Mouse (Mus musculus) intestine, embryonic 16.5 days (tissue): ENCODE results near the gene Sik2. TPM values are rescaled to one million over a fixed set of nuclear protein-coding genes. Genes with fewer than 3 reads are reported as not detected.
A peak's percentile ranks its signal among the peaks of the same experiment; 100 is the strongest.

Experiments
- ATAC-seq: fragments of 200-750 bp; cut with Nextera tagmentation; 2 replicates; pipeline ENCODE4 v1.8.0; 2017; ENCODE audit warnings: moderate TSS enrichment, moderate library complexity
- H3K27ac ChIP-seq: fragments of 300-500 bp; sonication (generic); 2 replicates; pipeline ENCODE4 v1.5.1; 2014; ENCODE audit warnings: mild to moderate bottlenecking, low read length
- H3K27me3 ChIP-seq: fragments of 300-500 bp; sonication (generic); replicated peaks from 2 replicates; pipeline ENCODE4 v1.6.1; 2014; ENCODE audit warnings: low read length, control low read depth, mixed read lengths; ENCODE audit not compliant: control insufficient read depth, insufficient read depth
- H3K36me3 ChIP-seq: fragments of 300-500 bp; sonication (generic); 2 replicates; pipeline ENCODE4 v1.6.1; 2014; ENCODE audit warnings: low read length, control low read depth; ENCODE audit not compliant: control insufficient read depth, insufficient read depth
- H3K4me1 ChIP-seq: fragments of 300-500 bp; sonication (generic); 2 replicates; pipeline ENCODE4 v1.6.1; 2014; ENCODE audit warnings: low read length, control low read depth, mixed read lengths; ENCODE audit not compliant: control insufficient read depth, insufficient read depth
- H3K4me2 ChIP-seq: fragments of 300-500 bp; sonication (generic); 2 replicates; pipeline ENCODE4 v1.6.1; 2014; ENCODE audit warnings: low read depth, low read length, control low read depth
- H3K4me3 ChIP-seq: fragments of 300-500 bp; sonication (generic); 2 replicates; pipeline ENCODE4 v1.5.1; 2014; ENCODE audit warnings: mild to moderate bottlenecking, low read length
- H3K9ac ChIP-seq: fragments of 300-500 bp; sonication (generic); 2 replicates; pipeline ENCODE4 v1.6.1; 2014; ENCODE audit warnings: low read depth, low read length
- H3K9me3 ChIP-seq: fragments of 300-500 bp; sonication (generic); 2 replicates; pipeline ENCODE4 v1.6.1; 2016; ENCODE audit warnings: low read length, control low read depth; ENCODE audit not compliant: control insufficient read depth
- WGBS: fragments of 180-500 bp; shearing (Covaris S2); extraction: QIAGEN DNeasy Blood & Tissue Kit; methylation state at CpG from one replicate; pipeline ENCODE4 v1.1.7; 2014; 5-methylcytosine and 5-hydroxymethylcytosine counted together
- polyA plus RNA-seq: library from polyadenylated mRNA; unstranded; fragments of >200 nt; fragmentation: Nextera tagmentation; extraction: Ambion mirVana; gene quantifications from 2 replicates; pipeline ENCODE4 v1.2.1, GENCODE M21; 2015

Gene Sik2
- polyA plus RNA-seq, 1 experiment from 2014 or later = 12.7 TPM

DNA sequence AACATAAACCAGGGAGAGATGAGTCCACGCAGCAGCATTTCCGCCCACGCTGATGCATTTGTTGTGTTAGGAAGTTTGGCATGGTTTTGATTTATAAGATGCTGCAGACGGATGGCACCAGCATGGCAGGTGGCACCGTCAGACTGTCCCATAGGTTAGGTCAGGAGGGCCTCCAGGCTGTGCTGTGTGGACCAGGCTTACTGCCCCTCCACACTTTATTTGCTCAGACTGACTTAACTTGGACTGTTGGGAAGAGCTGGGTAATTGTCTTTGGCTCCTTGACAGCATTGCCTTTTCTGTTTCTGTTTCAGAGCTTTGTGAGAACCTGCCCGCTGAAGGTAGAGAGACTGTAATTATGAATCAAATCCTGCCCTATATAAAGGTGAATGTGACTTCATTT, 141.9 kb downstream of the Sik2 start:
- no peak overlapping the region for H3K9ac ChIP-seq
- no peak overlapping the region for H3K4me2 ChIP-seq
- 95% methylated on average over 6 of the region's 6 CpGs for WGBS
- H3K9me3 ChIP-seq = no peaks in the 10 kb centered on the region
- no peak overlapping the region for H3K27ac ChIP-seq
- no peak for ATAC-seq
- no peaks in the 10 kb centered on the region for H3K27me3 ChIP-seq
- H3K36me3 ChIP-seq = peaks cover 9% of the 10 kb centered on the region; the same call in 1 of the 2 replicates
- no peaks in the 10 kb centered on the region for H3K4me1 ChIP-seq
- H3K4me3 ChIP-seq = no peak overlapping the region

DNA sequence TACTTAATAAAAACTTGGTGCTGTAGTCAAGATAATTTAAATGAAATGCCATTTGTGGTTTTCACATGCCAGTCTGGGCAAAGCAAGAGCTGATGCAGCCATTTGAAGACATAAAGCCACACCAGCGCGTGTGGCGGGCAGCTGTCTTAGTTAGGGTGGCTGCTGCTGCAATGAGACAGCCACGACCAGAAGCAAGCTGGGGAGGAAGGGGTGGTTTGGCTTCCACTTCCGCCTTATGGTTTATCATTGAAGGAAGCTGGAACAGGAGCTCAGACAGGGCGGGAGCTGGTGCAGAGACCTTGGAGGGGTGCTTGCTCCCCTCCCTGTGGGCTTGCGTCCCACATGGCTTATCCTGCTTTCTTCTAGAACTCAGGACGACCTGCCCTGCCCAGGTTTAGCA, 143.1 kb downstream of the Sik2 start:
- H3K9ac ChIP-seq = no peak overlapping the region
- no peak overlapping the region for H3K4me2 ChIP-seq
- WGBS = 83% methylated on average over 8 of the region's 8 CpGs
- H3K27me3 ChIP-seq = no peaks in the 10 kb centered on the region
- no peaks in the 10 kb centered on the region for H3K4me1 ChIP-seq
- peaks cover 13% of the 10 kb centered on the region for H3K36me3 ChIP-seq
- H3K27ac ChIP-seq = no peak overlapping the region
- no peaks in the 10 kb centered on the region for H3K9me3 ChIP-seq
- ATAC-seq = no peak
- H3K4me3 ChIP-seq = no peak overlapping the region

DNA sequence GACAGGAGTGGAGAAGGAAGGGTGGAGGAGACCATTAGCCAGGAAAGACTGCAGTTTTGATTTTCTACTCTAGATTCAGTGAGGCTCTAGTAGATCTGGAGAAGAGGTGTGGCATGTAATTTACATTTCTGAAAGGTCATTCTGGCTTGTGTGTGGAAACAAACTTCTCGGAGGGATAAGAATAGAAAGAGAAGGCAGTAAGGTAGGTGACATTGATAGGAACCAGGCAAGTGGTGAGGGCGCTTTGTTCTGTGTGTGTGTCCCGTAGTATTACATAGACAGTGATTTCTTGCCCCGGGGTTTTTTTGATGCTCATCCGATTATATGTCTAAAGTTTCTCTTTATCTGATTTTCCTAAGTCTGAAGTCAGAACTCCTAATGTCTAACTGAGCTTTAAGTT, 144.0 kb downstream of the Sik2 start:
- H3K27me3 ChIP-seq = no peaks in the 10 kb centered on the region
- H3K9me3 ChIP-seq = no peaks in the 10 kb centered on the region
- H3K36me3 ChIP-seq = peaks cover 10% of the 10 kb centered on the region
- no peak overlapping the region for H3K4me3 ChIP-seq
- H3K4me1 ChIP-seq = no peaks in the 10 kb centered on the region
- no peak overlapping the region for H3K27ac ChIP-seq
- no peak overlapping the region for H3K9ac ChIP-seq
- WGBS = 73% methylated on average over 5 of the region's 5 CpGs
- no peak for ATAC-seq
- no peak overlapping the region for H3K4me2 ChIP-seq

DNA sequence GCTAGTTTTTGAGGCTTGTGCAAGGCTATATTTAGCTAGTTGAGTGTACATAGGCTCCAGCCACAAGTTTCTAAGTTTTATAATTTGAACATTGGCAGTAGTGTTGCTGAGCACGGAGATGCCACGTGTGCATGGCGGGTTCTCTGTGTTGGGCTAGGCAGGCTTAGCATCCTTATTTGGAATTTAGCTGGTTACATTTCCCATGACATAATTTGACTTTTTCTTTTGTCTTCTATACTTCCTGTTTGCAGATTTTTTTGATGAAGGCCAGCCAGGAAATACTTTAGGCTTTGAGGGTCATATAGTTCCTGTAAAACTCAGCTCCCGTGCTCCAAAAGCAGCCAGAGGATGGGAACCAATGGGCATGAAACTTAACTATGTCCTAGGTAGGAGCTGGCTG, 145.0 kb downstream of the Sik2 start:
- H3K27ac ChIP-seq = no peak overlapping the region
- no peak overlapping the region for H3K4me2 ChIP-seq
- no peaks in the 10 kb centered on the region for H3K4me1 ChIP-seq
- 84% methylated on average over 4 of the region's 4 CpGs for WGBS
- H3K36me3 ChIP-seq = peaks cover 13% of the 10 kb centered on the region
- no peaks in the 10 kb centered on the region for H3K9me3 ChIP-seq
- no peaks in the 10 kb centered on the region for H3K27me3 ChIP-seq
- ATAC-seq = no peak
- no peak overlapping the region for H3K4me3 ChIP-seq
- no peak overlapping the region for H3K9ac ChIP-seq

DNA sequence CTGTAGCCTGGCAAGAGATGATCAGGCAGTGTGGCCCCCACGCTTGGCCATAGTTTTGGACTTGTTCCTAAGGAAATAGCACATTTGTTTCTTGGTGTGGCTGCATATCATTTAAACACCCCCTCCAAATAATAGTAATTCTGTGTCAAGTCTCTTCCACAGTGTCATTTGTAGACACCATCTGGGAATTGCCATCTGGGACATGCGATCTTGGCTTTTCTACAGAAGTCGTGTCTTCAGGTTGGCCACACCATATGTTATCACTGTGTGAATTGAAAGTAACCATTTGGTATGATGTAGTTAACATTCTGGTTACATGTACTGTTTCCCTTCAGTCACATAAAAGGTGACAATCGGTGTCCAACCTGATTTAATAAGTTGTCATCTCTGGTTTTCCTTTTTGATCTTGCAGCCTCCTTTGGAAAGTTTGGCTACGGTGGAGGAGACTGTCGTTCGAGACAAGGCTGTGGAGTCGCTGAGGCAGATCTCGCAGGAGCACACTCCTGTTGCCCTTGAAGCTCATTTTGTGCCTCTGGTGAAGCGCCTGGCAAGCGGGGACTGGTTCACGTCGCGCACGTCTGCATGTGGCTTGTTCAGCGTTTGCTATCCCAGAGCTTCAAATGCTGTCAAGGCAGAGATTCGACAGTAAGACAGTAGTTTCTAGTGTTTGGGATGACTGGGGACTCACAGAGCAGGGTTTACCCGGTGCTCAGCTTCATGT, 147.6 kb downstream of the Sik2 start:
- peaks cover 7% of the 10 kb centered on the region for H3K4me1 ChIP-seq
- H3K36me3 ChIP-seq = peaks cover 13% of the 10 kb centered on the region
- WGBS = 91% methylated on average over 18 of the region's 18 CpGs
- H3K9me3 ChIP-seq = no peaks in the 10 kb centered on the region
- H3K27me3 ChIP-seq = no peaks in the 10 kb centered on the region
- H3K4me3 ChIP-seq = no peak overlapping the region
- H3K27ac ChIP-seq = no peak overlapping the region
- no peak for ATAC-seq
- no peak overlapping the region for H3K4me2 ChIP-seq
- no peak overlapping the region for H3K9ac ChIP-seq

DNA sequence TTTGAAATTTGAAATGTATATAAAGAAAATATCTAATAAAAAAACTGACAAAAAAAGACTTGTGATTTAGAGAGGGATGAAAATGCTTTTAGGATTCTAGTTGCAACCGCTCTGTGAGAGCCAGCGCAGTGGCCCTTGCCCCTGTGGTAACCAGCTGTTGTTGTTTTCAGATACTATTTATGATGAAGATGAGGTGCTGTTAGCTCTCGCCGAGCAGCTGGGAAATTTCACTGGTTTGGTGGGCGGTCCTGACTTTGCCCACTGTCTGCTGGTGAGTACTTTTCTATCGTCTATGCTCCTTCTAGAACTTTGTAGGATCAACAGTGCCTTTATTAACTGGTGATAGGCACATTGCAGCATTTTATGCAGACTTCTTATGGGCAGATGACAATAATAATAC, 150.2 kb downstream of the Sik2 start:
- Histone ChIP-seq H3K4me3 (no peak overlapping the region), H3K36me3 (peaks cover 13% of the 10 kb centered on the region), H3K9me3 (no peaks in the 10 kb centered on the region), H3K4me1 (peaks cover 15% of the 10 kb centered on the region), H3K27ac (no peak overlapping the region), H3K9ac (no peak overlapping the region), H3K27me3 (no peaks in the 10 kb centered on the region), H3K4me2 (no peak overlapping the region)
- no peak for ATAC-seq
- WGBS = 74% methylated on average over 6 of the region's 6 CpGs

DNA sequence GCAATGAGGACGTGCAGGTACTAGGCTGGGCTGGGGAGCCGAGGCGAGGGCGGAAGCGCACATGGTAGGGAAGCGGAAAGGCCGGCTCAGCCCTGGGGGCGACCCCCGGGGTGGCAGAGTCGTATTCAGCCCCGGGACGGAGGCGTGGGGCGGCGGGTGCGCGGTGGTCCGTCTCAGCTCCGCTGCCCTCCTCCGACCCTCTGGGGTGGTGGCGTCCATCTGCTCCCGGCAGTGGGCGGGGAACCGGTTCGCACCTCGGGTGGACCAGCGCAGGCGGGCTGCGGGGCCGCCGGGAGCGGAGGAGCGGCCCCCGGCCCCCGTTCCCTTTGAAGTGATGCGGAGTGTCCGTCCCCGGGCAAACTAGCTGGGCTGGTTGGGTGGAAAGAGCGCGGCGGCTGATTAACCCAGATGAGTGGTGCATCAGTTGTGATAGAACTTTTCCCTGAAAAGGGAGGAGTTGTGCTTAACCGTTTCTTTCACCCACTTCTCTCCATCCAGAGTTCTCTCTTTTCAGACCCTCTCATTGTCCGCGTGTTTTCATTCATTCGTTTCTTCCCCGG, 151.7 kb downstream of the Sik2 start:
- peak overlapping the region; percentile 85 for H3K9ac ChIP-seq
- H3K27me3 ChIP-seq = no peaks in the 10 kb centered on the region
- H3K4me1 ChIP-seq = peaks cover 15% of the 10 kb centered on the region
- peak; percentile 62 for ATAC-seq
- H3K4me2 ChIP-seq = peak overlapping the region; percentile 77
- H3K27ac ChIP-seq = peak overlapping the region; percentile 66
- under 1% methylated on average over 45 of the region's 46 CpGs for WGBS
- H3K4me3 ChIP-seq = peak overlapping the region; percentile 88
- no peaks in the 10 kb centered on the region for H3K9me3 ChIP-seq
- peaks cover 6% of the 10 kb centered on the region for H3K36me3 ChIP-seq

DNA sequence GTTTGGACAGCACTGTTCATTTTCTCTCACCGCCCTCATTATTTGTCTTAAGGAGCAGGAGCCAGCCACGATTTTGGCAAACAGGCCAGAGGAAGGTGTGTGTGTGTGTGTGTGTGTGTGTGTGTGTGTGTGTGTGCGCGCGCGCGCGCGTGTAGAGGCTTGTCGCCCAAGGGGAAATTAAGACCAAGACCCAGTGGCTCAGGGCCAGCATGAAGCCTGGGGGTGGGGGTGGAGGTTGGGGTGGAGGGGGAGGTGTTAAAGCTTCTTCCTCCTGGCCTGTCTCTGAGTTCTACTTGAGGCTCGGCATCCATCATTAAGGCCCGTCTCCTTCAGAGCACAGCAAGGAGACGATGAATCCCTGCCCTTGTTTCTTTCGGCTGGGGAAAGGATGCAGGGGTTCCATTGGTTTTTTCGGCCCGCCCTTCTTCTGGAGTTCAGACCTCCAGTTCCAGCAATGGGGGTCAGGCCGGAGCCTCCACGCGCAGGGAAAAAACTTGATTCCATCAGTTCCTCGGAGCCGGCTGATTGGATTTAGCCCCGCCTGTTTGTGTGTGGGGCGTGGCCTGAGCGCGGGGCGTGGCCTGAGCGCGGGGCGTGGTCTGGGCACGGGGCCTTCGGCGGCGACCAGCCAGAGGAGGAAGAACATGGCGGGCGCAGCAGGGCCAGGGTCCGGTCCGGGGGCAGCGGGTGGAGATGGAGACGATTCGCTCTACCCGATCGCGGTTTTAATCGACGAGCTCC, 152.4 kb downstream of the Sik2 start:
- Histone ChIP-seq H3K4me1 (peaks cover 15% of the 10 kb centered on the region), H3K27me3 (no peaks in the 10 kb centered on the region), H3K4me2 (peak overlapping the region; percentile 82), H3K4me3 (peak overlapping the region; percentile 88), H3K27ac (peak overlapping the region; percentile 82), H3K36me3 (peaks cover 4% of the 10 kb centered on the region; the same call in 1 of the 2 replicates), H3K9me3 (no peaks in the 10 kb centered on the region), H3K9ac (peak overlapping the region; percentile 85)
- WGBS = under 1% methylated on average over 45 of the region's 45 CpGs
- ATAC-seq = peak; percentile 88

DNA sequence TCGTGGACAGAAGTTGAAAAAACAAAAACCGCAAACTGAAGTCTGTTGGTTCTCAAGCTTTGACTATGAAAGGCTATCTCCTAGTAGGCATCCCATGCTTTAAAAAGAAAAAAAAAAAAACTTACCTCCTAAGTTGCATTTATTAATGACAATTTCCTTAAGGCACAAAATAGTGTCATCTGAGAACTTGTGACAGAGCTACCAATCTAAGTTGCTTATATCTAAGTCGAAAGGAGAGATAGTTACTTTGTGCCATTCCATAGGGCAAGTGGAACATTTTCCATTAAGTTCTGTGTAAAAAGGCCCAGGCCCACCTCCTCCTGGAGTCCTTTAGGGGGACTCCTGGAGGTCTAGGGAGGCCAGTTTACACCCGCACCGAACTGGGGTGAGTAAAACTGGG, 153.1 kb downstream of the Sik2 start:
- no peak for ATAC-seq
- Histone ChIP-seq H3K4me2 (peak overlapping the region; percentile 82), H3K4me1 (peaks cover 19% of the 10 kb centered on the region), H3K36me3 (0 out of 2 replicates have a peak, but pooled peaks cover 3% of the 10 kb centered on the region), H3K27ac (peak overlapping the region; percentile 82), H3K9ac (no peak overlapping the region), H3K27me3 (no peaks in the 10 kb centered on the region), H3K4me3 (no peak overlapping the region), H3K9me3 (no peaks in the 10 kb centered on the region)
- 67% methylated on average over 5 of the region's 5 CpGs for WGBS
